Mouse (Mus musculus) lung, postnatal 0 days (tissue): ENCODE results near the gene Pou2f2.

Source experiments
- CTCF ChIP-seq: IDR thresholded peaks from 2 replicates; pipeline ENCODE4 v1.5.1; 2016; ENCODE audit warnings: antibody characterized with exemption, mild to moderate bottlenecking
- EP300 ChIP-seq: IDR thresholded peaks from 2 replicates; pipeline ENCODE4 v1.6.1; 2016; ENCODE audit warnings: antibody characterized with exemption, mild to moderate bottlenecking, control low read depth

- TF ChIP-seq CTCF (no peak), EP300 (no peak)
Observed at GRCm38 (mm10) chr7:25219416-25219750, 39.9 kb upstream of the Pou2f2 start.
